Mouse (Mus musculus): ENCODE measurements around the gene Iyd. TPM values are rescaled to one million over a fixed set of nuclear protein-coding genes. Genes with fewer than 3 reads are reported as not detected.

Gene Iyd
- polyA plus RNA-seq, 2 experiments from 2014 or later, result not detected

- no peak for ATAC-seq
Observed at GRCm38 (mm10) chr10:3555128-3555527, 15.1 kb downstream of the Iyd start.

DNA sequence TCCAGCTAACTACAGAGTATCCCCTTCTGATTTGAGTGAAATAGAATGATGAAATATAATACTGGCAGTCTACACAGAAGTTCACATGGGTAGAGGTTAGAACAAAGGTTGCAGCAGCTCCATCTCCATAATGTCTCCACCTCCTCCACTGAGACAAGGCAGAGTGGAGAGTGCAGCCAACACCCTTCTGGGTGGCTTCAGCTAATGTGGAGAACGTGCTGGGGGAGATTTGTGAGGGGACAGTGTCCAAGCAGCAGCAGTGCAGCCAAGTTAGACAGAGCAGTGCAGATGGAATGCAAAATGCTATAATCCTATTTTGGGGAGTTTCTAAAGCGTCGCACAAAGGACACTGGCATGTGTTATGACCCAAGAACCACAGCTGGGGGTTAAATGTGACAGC is 16.5 kb downstream of the Iyd start:
- ATAC-seq, result no peak

- no peak for ATAC-seq
Observed at GRCm38 (mm10) chr10:3559136-3559535, 19.1 kb downstream of the Iyd start.

DNA sequence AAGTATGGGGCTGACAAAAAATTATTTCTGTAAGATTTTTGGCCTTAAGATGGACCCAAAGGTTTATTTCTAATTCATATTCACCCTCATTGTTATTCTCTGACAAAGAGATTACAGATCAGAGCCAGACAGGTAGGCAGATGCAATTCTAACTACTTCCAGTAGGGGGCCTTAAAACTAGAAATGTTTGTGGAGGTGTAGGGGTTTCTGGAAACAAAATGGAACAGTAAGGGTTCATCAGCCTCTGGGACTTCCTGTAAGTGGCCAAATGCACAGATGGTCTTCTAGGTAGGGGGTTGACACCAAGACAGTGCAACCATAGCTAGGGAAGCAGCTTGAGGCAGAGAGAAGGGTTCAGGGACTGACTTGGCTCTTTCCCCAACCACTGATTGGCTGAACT is 22.1 kb downstream of the Iyd start:
- no peak for ATAC-seq

GRCm38 (mm10) chr10:3565126-3565525 is 25.1 kb downstream of the Iyd start:
- no peak for ATAC-seq

DNA sequence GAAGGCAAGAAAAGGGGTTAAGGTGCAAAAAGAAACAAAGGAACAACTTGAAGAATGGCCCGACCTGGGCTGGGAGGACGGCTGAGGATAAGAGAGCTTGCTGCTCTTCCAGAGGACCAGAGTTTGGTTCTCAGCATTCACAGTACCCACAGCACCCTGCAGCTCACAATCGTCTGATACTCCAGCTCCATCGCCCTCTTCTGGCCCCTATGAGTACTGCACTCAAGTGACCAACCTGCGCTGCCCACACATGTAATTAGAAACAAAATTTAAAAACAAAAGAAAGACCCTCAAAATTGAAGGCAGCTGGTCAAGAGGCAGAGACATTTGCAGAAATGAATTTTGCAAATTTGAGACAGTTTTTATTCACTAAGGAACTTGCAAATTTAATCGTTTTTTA is 27.8 kb downstream of the Iyd start:
- no peak for ATAC-seq

DNA sequence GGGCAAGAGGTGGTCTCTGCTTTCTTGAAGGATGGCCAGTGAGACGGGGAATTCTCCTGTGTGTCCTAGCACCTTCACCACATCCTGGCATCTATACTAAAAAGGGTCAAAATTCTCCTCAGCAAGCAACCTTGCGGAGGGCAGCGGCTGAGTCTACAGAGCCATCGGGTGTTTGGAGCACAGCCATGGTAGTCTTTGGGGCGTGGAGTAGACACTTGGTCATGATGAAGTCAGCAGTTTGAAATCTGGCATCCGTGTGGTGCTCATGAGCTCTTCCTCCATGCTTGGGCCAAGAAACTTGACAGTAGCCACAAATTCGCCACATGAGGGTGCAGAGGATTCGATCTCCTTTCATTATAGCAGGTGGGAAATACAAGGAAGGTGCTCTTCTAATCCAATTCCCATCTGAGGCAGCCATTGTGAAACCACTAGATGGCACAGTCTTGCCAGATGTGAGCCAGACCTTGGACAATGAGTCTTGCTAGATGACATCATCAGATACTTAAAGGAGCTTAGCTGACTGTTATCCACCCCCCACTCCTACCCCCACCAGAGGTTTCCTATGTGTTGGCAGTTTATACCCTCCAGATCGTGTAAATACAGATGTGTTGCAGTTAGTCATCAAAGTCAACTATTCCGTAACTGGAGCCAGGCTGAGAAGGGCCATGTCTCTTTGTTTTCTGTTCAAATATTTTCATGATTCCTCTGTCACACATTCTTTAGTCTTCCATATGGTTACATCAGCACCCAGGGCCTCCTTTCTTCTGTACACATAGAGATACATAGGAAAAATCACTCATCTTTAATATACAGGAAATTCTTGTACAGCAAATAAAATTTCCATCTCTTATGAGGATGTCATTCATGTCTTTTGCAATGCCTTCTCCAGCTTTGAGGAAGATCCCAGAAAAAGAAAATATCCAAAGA is 32.9 kb downstream of the Iyd start:
- no peak for ATAC-seq

DNA sequence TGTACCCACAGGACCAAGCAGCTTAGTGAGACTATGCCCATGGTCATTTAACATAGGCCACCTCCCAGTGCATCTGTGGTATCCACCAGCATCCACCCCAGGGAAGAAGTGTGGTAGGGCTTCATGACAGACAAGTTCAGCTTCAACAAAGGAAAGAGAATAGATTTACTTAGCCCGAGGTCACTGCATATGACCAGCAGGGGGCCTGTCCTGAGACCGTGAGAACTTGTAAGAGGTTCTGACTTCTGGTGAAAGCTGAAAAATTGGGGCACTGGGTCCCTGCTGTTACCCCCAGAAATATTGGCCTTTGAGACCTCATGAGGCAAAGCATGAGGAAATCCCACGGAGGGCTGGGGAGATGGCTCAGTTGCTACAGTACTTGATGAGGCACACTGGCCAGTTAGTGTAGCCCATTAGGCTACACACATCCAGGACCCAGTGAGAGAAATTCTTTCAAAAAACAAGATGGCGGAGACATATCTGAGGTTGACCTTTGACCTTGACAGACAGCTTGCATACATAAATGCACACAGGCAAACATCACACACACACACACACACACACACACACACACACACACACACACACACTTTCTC is 34.0 kb downstream of the Iyd start:
- ATAC-seq, result no peak

- ATAC-seq, result no peak
Observed at GRCm38 (mm10) chr10:3590632-3591031, 50.6 kb downstream of the Iyd start.

DNA sequence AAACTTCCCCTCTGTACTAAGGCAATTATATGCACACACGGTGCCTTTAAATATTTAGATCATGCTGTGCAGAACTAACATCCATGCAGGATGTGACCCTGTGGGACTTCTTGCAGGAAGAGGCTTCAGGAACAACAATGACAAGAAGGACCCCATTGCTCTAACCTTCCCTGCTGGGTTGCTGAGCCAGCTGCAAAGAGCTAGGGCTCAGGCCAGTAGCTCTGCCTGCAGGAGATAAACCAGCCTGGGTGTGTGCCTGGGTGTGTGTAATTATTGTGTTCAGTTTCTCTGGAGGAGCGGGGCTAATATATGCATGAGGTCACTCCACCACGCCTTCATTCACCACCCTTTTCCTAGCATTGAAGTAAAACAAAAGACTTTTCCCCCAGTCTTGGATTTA is 51.8 kb downstream of the Iyd start:
- ATAC-seq, result no peak

- ATAC-seq, result no peak
Observed at GRCm38 (mm10) chr10:3596697-3597096, 56.7 kb downstream of the Iyd start.

- ATAC-seq, result no peak
Observed at GRCm38 (mm10) chr10:3597760-3598159, 57.7 kb downstream of the Iyd start.

Other genes with a start within 250 kb of the Iyd start
- gene Ppp1r14c, start 174.2 kb upstream of the Iyd start, polyA plus RNA-seq (2017; shearing (Covaris generic)), result under 1 TPM; 0.16 to 0.30 TPM
- under 1 TPM in 1 of 2 experiments, not detected in 1; 0.05 TPM for gene Plekhg1, start 200.1 kb downstream of the Iyd start, polyA plus RNA-seq (2017; shearing (Covaris generic))

Data from CD4-positive, CD25-positive, alpha-beta regulatory T cell, adult 4 months (primary cell).